Mouse (Mus musculus) brain, embryonic 14.5 days (tissue): ENCODE measurements at regions not wholly inside any gene's neighbourhood (a gene's known extent, or its start where the extent isn't known, plus 50 kb on each side); places are given as distances from the start of the nearest gene placed in this dataset.

ENCODE experiments used
- DNase-seq: peaks from one replicate; pipeline ENCODE4 v3.0.0-alpha.2; 2011; ENCODE audit warnings: low read depth
- CTCF ChIP-seq: fragments of 200-500 bp; IDR thresholded peaks from 2 replicates; pipeline ENCODE4 v1.5.1; 2012; ENCODE audit warnings: inconsistent platforms, mild to moderate bottlenecking, moderate library complexity, borderline replicate concordance; ENCODE audit not compliant: insufficient read depth, insufficient read length; ENCODE audit errors: extremely low read depth
- POLR2A ChIP-seq: fragments of 200-500 bp; IDR thresholded peaks from 2 replicates; pipeline ENCODE4 v1.6.1; 2012; ENCODE audit warnings: mild to moderate bottlenecking, inconsistent platforms, borderline replicate concordance; ENCODE audit not compliant: poor library complexity, insufficient read depth, insufficient read length, severe bottlenecking; ENCODE audit errors: extremely low read depth

GRCm38 (mm10) chr8:107684721-107685691 lies 96.7 kb upstream of the Psmd7 start:
- DNase-seq, result peak; percentile 67
- no peak for TF ChIP-seq POLR2A
- peak; percentile 58; the same call in 1 of the 2 replicates for TF ChIP-seq CTCF

- DNase-seq, result no peak
- TF ChIP-seq POLR2A, result no peak
- TF ChIP-seq CTCF, result no peak
These were observed 98.7 kb upstream of the Psmd7 start for GRCm38 (mm10) chr8:107686936-107687335.

GRCm38 (mm10) chr8:107687529-107687928 lies 99.3 kb upstream of the Psmd7 start:
- TF ChIP-seq CTCF (no peak), POLR2A (no peak)
- peak; percentile 55 for DNase-seq

- TF ChIP-seq POLR2A, result no peak
- no peak for TF ChIP-seq CTCF
- peak; percentile 57 for DNase-seq
These were observed 100.8 kb upstream of the Psmd7 start for GRCm38 (mm10) chr8:107689020-107689419.

GRCm38 (mm10) chr8:107691251-107691650 lies 103.0 kb upstream of the Psmd7 start:
- TF ChIP-seq CTCF, result no peak
- TF ChIP-seq POLR2A, result no peak
- peak; percentile 39 for DNase-seq

GRCm38 (mm10) chr8:107696384-107697346 lies 108.4 kb upstream of the Psmd7 start:
- DNase-seq, result peak; percentile 45
- no peak for TF ChIP-seq POLR2A
- TF ChIP-seq CTCF, result no peak

- TF ChIP-seq POLR2A (no peak), CTCF (no peak)
- DNase-seq, result peak; percentile 63
These were observed 111.0 kb upstream of the Psmd7 start for GRCm38 (mm10) chr8:107699307-107699706.

- TF ChIP-seq POLR2A, result no peak
- no peak for TF ChIP-seq CTCF
- peak; percentile 33 for DNase-seq
These were observed 111.5 kb upstream of the Psmd7 start for GRCm38 (mm10) chr8:107699759-107700158.

GRCm38 (mm10) chr8:107715901-107716300 lies 127.6 kb upstream of the Psmd7 start:
- no peak for TF ChIP-seq POLR2A
- no peak for TF ChIP-seq CTCF
- DNase-seq, result no peak

GRCm38 (mm10) chr8:107717856-107718255 lies 129.6 kb upstream of the Psmd7 start:
- DNase-seq, result peak; percentile 50
- TF ChIP-seq POLR2A (no peak), CTCF (no peak)

- DNase-seq, result no peak
- TF ChIP-seq POLR2A, result no peak
- TF ChIP-seq CTCF, result peak; percentile 18; the same call in 1 of the 2 replicates
These were observed 131.4 kb upstream of the Psmd7 start for GRCm38 (mm10) chr8:107719656-107720055.

- TF ChIP-seq POLR2A (no peak), CTCF (no peak)
- DNase-seq, result peak; percentile 45
These were observed 138.5 kb upstream of the Psmd7 start for GRCm38 (mm10) chr8:107726716-107727115.

GRCm38 (mm10) chr8:107727276-107727675 lies 139.0 kb upstream of the Psmd7 start:
- DNase-seq, result no peak
- TF ChIP-seq CTCF, result no peak

GRCm38 (mm10) chr8:107739091-107739490 lies 150.8 kb upstream of the Psmd7 start:
- peak; percentile 55 for DNase-seq
- TF ChIP-seq CTCF, result no peak
- no peak for TF ChIP-seq POLR2A

GRCm38 (mm10) chr8:107757083-107757482 lies 168.8 kb upstream of the Psmd7 start:
- TF ChIP-seq CTCF, result no peak
- TF ChIP-seq POLR2A, result no peak
- DNase-seq, result peak; percentile 51
